Mouse (Mus musculus): ENCODE measurements at regions not wholly inside any gene's neighbourhood (a gene's known extent, or its start where the extent isn't known, plus 50 kb on each side); places are given as distances from the start of the nearest gene placed in this dataset.

GRCm38 (mm10) chr1:90289732-90290215 is 86.0 kb downstream of the Ackr3 start:
- no peak for DNase-seq

GRCm38 (mm10) chr1:90290428-90291197 is 86.8 kb downstream of the Ackr3 start:
- no peak for DNase-seq

GRCm38 (mm10) chr1:90291256-90291655 is 87.5 kb downstream of the Ackr3 start:
- no peak for DNase-seq

DNA sequence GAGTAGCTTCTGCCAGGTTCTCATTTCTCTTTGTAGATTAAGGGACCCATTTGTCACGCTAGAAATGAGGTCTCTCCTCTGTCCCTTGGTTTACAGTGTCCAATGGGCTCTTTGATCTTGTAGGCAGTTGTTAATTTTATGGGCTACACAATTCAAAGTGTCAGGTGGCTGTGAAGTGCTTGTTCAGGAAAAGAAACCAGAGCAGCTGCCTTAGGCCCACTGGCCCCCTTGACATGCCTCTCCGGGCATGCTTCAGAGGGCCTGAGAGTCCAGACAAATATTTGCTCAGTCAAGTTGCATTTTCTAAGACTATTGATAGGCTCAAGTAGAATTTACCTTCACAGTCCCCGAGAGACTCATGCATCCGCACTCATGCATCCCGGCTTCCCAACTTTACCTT is 94.0 kb downstream of the Ackr3 start:
- no peak for DNase-seq

DNA sequence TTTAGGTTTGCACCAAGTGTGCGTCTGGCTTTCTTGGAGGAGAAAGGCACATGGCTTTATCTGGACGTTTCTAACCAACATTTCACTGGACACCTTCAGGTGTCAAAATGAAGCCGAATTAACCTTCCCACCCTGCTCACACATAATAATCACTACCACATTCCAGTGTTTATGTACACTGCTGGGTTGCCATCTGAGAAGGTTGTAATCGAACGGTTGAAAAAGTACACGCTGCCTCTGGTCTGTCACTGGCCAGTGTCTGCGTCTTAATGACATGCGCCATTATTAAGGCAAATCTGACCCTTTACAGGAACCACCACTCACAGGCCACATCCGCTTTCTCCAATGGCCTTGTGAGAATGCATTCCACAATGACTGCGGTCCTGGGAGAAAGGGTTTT is 96.4 kb downstream of the Ackr3 start:
- DNase-seq = no peak

- no peak for DNase-seq
Measured at GRCm38 (mm10) chr1:90304331-90304730, 100.6 kb downstream of the Ackr3 start.

- DNase-seq = no peak
Measured at GRCm38 (mm10) chr1:90311016-90311415, 107.2 kb downstream of the Ackr3 start.

DNA sequence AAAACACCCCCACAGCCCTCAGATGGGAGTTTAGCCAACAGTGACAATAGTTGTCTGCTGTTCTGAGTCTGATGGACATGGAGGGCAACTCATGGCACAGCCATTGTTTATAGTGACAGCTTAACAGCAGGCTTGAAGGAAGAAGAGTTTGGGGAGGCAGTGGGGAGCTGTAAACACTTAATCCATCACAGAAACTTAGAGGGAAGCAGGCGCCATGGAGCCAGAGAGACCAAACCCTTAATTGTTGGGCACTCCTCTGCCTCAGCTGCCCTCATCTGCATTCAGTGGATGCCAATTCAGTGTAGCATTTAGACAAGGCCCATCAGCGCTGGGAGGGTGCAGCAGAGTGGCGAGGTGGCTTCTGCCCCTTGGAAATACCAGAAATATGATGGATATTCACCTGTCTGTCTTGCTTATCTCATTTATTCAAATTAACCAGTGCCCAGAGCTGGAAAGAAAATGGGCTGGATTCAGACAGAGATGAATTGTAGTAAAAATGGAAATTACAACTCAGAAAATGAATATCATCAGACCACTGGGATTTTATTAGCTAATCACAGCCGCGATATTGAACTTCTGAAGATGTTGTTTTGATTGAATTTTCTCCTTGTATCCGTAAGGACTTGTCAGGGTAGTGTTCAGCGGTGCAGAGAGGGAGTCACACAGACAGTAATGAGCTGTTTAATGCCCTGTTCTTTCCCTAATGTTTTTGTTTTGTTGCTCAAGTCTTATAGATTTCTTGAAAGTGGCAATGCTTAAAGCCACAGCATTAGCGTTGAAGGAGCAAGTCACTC is 108.1 kb downstream of the Ackr3 start:
- DNase-seq = no peak

DNA sequence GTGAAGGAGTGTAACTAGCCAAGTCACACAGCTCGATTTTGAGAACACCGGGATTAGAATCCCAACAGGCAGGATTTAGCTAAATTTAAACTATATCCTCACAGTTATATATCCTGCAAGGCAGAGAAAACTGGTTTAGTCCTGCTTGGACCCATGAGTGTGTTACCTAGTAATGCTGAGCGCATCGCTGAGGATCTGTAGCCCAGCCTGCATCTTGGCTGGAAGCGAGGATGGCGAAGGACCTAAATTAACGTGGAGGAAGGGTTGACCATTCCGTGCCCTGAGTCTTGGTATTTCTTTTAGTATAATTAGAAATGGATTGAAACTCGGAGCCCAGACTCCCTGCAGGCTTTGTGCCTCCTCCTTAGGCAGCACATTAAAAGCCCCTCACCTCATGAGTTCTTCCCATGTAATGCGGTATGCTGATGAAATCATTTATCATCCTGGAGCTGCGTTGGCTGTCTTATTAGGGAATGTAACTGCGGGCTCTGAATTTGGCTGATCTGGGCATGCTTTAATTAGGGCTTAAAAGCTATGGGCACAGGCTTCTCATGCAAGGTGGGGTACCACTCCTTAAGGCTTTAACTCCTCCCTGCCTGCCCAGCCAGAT is 110.1 kb downstream of the Ackr3 start:
- DNase-seq = no peak

DNA sequence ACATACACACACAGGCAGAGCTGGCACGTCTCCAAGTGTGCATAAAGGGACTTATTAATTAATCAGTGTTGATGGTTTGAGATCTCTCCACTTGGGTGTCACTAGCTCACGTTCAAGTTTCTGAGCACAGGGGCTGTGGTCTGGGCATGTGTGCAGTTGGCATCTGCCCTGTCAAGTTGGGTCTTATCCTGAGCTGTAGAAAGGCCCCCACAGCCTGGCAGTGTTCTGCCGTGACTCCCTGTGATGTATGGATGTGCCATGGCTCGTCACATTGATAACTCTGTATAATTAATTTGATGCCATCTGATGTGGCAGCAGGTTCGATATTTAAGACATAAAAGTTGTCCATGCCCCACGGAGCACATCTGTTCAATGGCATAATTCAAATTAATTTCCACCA is 114.1 kb downstream of the Ackr3 start:
- no peak for DNase-seq

DNA sequence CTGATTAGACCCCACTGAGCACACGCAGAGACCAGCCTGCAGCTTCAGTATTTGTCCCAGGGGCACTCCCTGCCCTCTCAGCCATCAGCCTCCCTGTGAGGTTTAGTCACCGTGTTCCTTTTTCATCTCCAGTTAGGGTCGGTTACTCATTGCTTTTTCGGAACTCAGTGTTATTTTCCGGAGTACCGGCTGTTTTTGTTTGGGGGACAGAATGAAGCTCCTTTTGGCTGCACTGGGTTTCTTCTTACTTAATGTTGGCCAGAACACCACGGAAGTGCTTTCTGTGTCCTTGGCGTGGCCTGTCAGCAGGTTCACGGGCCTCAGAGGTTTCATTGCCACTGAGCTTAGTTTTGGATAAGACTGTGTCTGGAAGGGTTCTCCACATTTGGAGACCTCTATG is 114.7 kb downstream of the Ackr3 start:
- no peak for DNase-seq

- DNase-seq = no peak
Measured at GRCm38 (mm10) chr1:90320518-90320917, 116.7 kb downstream of the Ackr3 start.

GRCm38 (mm10) chr1:90321501-90321900 is 117.7 kb downstream of the Ackr3 start:
- DNase-seq = peak; percentile 23

DNA sequence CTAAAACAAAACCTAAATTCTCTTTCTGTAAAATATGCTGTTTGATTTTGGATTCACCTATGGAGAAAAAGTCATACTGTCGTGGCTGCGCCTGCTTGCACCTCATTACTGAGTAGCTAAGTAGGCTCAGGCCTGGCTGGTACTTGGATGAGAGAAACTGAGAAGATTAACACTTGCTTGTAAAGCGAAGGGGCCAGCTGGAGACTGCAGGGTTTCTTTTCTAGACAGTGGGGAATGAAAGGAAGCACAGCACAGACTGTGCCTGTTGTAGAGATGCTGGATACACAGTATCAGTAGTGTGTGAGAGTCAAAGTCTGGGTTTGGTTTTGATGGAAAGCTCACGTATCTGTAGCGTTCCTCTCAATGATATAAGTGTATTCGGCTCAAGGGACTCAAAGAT is 123.5 kb downstream of the Ackr3 start:
- no peak for DNase-seq

DNA sequence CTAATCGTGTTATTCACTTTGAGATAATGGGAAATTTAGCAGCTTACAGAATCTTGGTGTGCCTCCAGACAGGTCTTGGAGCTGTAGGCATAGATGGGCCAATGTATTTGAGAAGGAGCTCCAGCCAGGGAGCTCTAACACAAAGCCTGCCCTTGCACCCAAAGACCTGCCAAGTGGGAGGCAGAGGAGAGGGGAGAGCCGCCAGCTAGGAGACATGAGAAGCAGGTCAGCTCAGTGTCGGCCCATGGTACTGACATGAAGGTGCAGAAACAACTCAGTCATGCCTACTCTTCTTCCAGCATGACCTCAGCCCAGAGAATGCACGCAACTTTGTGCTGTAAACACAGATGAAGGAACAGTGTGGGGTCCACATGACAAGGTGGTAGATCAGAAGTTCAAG is 128.8 kb downstream of the Ackr3 start:
- DNase-seq = no peak

DNA sequence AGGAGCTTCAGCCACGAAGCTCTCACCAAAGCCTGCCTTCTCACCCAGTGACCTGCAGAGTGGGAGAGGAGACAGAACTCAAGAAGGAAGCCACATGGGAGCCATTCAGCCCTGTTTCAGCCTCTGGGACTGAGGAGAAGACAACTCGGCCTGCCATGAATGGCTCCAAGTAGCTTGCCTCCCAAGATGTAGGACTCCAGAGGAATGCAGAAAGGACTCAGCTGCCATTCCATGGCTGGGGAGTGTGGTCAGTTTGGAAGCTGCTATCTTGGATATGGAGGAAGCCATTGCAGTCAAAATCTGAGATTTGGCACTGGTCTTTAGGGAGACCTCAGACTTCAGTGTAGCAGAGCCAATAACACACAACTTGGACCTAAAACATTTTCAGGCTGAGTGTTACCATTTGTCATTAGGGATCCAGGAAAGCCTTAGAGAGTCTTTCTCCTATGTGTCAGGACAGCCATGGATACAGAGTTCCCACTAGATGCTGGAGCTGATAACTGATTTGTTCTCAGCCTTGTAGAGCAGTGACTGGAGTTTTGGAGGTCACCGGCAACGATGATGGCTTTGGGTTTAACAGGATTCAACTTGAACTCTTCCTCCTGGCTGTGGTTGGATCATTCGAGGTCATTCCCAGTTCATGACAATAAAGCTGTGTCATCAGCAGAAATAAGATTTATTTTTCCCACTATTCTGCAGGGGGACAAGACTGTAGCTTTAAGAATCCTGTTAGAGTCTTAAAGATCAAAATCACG is 130.1 kb downstream of the Ackr3 start:
- no peak for DNase-seq

DNA sequence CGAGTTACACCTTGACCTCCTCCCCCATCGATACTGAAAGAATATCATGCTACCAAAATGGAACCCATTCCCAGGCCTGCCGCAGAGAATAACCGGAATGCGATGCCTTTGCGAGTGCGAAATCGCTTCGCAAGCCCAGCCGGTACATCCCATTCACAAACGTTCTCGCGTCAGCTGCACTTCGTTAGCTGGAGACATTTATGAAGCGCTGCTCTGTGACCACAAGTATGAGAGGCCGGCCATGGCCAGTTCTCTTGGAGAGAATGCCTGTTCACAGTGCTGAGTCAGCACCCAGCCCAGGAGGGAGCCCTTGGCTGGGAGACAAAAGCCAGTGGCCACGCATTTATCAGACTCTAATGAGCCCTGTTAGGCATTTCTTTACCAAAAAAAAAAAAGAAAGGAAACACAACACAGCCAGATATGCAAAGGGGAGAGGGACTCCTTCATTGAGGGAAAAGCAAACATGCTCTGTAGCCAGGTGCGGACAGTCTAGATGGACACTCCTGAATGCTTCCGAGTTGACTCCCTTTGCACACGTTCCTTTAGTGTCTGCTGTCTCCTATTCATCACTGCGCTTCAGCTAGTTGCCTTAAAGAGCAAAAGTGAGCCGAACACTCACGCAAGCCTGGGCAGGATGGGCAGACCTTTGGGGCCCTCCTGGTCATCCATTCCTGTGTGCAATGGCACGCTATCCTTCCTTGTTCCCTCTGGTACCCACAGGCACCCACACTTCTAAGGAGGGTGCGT is 131.4 kb downstream of the Ackr3 start:
- DNase-seq = no peak

DNA sequence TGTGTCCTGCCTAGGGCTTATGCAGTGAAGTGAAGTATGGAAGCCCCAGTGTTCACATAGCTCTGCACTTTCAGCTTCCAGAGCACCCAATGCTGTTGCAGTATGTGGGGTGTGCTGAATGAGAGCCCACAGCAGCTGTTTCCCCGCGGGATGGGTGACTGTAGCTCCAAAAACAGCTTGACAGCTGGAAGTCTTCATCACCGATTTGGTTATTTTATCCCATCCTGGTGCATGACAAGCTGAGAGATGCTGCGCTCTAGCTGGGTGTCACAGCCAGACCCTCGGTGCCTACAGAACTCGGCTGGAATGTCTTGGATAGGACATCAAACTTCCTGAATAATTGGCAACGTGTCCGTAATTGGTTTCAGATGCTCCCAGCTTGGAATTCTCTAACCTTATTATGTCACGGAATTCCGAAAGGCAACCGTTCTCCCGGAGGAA is 134.1 kb downstream of the Ackr3 start:
- no peak for DNase-seq

DNA sequence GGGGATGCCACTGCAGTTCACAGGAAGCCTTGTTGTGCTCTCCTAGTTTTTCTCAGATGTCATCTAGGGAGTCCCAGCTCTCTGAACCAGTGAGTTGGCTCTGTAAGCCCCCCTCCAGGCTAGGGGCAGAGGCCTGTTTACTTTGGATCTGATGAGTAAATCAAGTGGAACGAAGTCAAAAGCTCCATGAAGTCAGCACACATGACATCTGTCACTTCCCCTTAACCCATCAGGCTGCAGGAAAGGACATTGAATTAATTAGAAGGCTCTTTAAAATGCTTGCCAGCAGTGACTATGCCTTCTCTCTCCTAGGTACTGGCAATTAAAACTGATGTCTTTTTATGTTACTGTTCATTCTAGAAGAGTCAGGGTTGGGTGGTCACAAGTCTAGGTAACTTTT is 138.6 kb downstream of the Ackr3 start:
- no peak for DNase-seq

DNA sequence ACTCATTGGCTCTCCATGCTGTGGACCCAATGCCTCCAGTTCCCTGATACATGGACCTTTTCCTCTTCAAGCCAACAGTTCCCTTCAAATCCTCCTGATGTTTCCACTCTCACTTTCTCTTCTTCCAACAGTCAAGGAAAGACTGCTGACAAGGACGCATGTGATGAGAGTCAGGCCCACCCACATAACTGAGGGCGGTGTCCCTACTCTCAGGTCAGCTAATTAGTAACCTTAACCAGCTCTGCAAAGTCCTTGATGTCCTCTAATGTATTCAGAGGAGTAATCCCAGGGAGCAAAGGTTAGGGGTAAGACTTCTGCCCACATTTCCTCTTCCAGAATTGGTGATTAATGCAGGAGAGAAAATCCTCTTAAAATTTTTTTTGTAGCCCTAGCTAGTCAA is 139.7 kb downstream of the Ackr3 start:
- no peak for DNase-seq

GRCm38 (mm10) chr1:90347032-90347431 is 143.3 kb downstream of the Ackr3 start:
- no peak for DNase-seq

GRCm38 (mm10) chr1:90349611-90350010 is 145.8 kb downstream of the Ackr3 start:
- no peak for DNase-seq

All from right cerebral cortex, postnatal 14 days (tissue).